Mouse (Mus musculus): ENCODE results near the gene Tubg2. TPM values are rescaled to one million over a fixed set of nuclear protein-coding genes. Genes with fewer than 3 reads are reported as not detected.

The Tubg2 gene
- polyA plus RNA-seq, 1 experiment from 2014 or later, result 43.0 TPM

GRCm38 (mm10) chr11:101194643-101195042, 38.9 kb downstream of the Tubg2 start:
- WGBS, result 92% methylated on average over 6 of the region's 6 CpGs
- peaks cover 14% of the 10 kb centered on the region for H3K36me3 ChIP-seq (ENCODE audit: control insufficient read depth, insufficient read depth)
- no peaks in the 10 kb centered on the region for H3K27me3 ChIP-seq (replicated peaks; ENCODE audit: control insufficient read depth, insufficient read depth, low read length)
- H3K4me1 ChIP-seq (replicated peaks; ENCODE audit: control insufficient read depth, insufficient read depth, low read length), result peaks cover 11% of the 10 kb centered on the region
- H3K9me3 ChIP-seq (ENCODE audit: control insufficient read depth, low read length), result no peaks in the 10 kb centered on the region
- no peak overlapping the region for H3K27ac ChIP-seq (ENCODE audit: low read length)
- ATAC-seq, result no peak
- H3K4me3 ChIP-seq (replicated peaks; ENCODE audit: low read length), result no peak overlapping the region
- H3K4me2 ChIP-seq (ENCODE audit: low read length), result no peak overlapping the region
- no peak overlapping the region for H3K9ac ChIP-seq (replicated peaks; ENCODE audit: low read depth, low read length)

- no peaks in the 10 kb centered on the region for H3K27me3 ChIP-seq (replicated peaks; ENCODE audit: control insufficient read depth, insufficient read depth, low read length)
- H3K36me3 ChIP-seq (ENCODE audit: control insufficient read depth, insufficient read depth), result peaks cover 14% of the 10 kb centered on the region
- 71% methylated on average over 1 of the region's 1 CpGs for WGBS
- H3K4me2 ChIP-seq (ENCODE audit: low read length), result no peak overlapping the region
- H3K27ac ChIP-seq (ENCODE audit: low read length), result no peak overlapping the region
- no peak overlapping the region for H3K9ac ChIP-seq (replicated peaks; ENCODE audit: low read depth, low read length)
- no peaks in the 10 kb centered on the region for H3K9me3 ChIP-seq (ENCODE audit: control insufficient read depth, low read length)
- H3K4me3 ChIP-seq (replicated peaks; ENCODE audit: low read length), result no peak overlapping the region
- H3K4me1 ChIP-seq (replicated peaks; ENCODE audit: control insufficient read depth, insufficient read depth, low read length), result peaks cover 7% of the 10 kb centered on the region
- ATAC-seq, result no peak
Measured at GRCm38 (mm10) chr11:101195101-101195500, 39.4 kb downstream of the Tubg2 start.

- ATAC-seq, result no peak
- Histone ChIP-seq H3K27ac (ENCODE audit: low read length) (no peak overlapping the region), H3K4me2 (ENCODE audit: low read length) (no peak overlapping the region), H3K27me3 (replicated peaks; ENCODE audit: control insufficient read depth, insufficient read depth, low read length) (no peaks in the 10 kb centered on the region), H3K9ac (replicated peaks; ENCODE audit: low read depth, low read length) (no peak overlapping the region), H3K4me3 (replicated peaks; ENCODE audit: low read length) (no peak overlapping the region), H3K36me3 (ENCODE audit: control insufficient read depth, insufficient read depth) (peaks cover 14% of the 10 kb centered on the region), H3K9me3 (ENCODE audit: control insufficient read depth, low read length) (no peaks in the 10 kb centered on the region), H3K4me1 (replicated peaks; ENCODE audit: control insufficient read depth, insufficient read depth, low read length) (0 out of 2 replicates have a peak, but pooled peaks cover 2% of the 10 kb centered on the region)
- 84% methylated on average over 8 of the region's 8 CpGs for WGBS
Measured at GRCm38 (mm10) chr11:101195571-101195970, 39.9 kb downstream of the Tubg2 start.

- no peak for ATAC-seq
- no peak overlapping the region for H3K4me2 ChIP-seq (ENCODE audit: low read length)
- H3K4me1 ChIP-seq (replicated peaks; ENCODE audit: control insufficient read depth, insufficient read depth, low read length), result no peaks in the 10 kb centered on the region
- H3K4me3 ChIP-seq (replicated peaks; ENCODE audit: low read length), result no peak overlapping the region
- no peaks in the 10 kb centered on the region for H3K9me3 ChIP-seq (ENCODE audit: control insufficient read depth, low read length)
- 96% methylated on average over 8 of the region's 8 CpGs for WGBS
- H3K9ac ChIP-seq (replicated peaks; ENCODE audit: low read depth, low read length), result no peak overlapping the region
- H3K27me3 ChIP-seq (replicated peaks; ENCODE audit: control insufficient read depth, insufficient read depth, low read length), result no peaks in the 10 kb centered on the region
- peaks cover 14% of the 10 kb centered on the region for H3K36me3 ChIP-seq (ENCODE audit: control insufficient read depth, insufficient read depth)
- H3K27ac ChIP-seq (ENCODE audit: low read length), result no peak overlapping the region
Measured at GRCm38 (mm10) chr11:101196175-101196574, 40.5 kb downstream of the Tubg2 start.

GRCm38 (mm10) chr11:101199555-101199954, 43.8 kb downstream of the Tubg2 start:
- 98% methylated on average over 3 of the region's 3 CpGs for WGBS
- H3K9me3 ChIP-seq (ENCODE audit: control insufficient read depth, low read length), result no peaks in the 10 kb centered on the region

GRCm38 (mm10) chr11:101200986-101201385, 45.3 kb downstream of the Tubg2 start:
- peak overlapping the region; percentile 7; the same call in 1 of the 2 replicates for H3K9ac ChIP-seq (replicated peaks; ENCODE audit: low read depth, low read length)
- ATAC-seq, result peak; percentile 62; the same call in 1 of the 2 replicates

More at GRCm38 (mm10) chr11:101199555-101199954, 43.8 kb downstream of the Tubg2 start:
- Histone ChIP-seq H3K27me3 (replicated peaks; ENCODE audit: control insufficient read depth, insufficient read depth, low read length) (no peaks in the 10 kb centered on the region), H3K9ac (replicated peaks; ENCODE audit: low read depth, low read length) (no peak overlapping the region), H3K4me2 (ENCODE audit: low read length) (no peak overlapping the region), H3K4me1 (replicated peaks; ENCODE audit: control insufficient read depth, insufficient read depth, low read length) (no peaks in the 10 kb centered on the region), H3K27ac (ENCODE audit: low read length) (no peak overlapping the region), H3K36me3 (ENCODE audit: control insufficient read depth, insufficient read depth) (peaks cover 17% of the 10 kb centered on the region), H3K4me3 (replicated peaks; ENCODE audit: low read length) (no peak overlapping the region)
- no peak for ATAC-seq

More at GRCm38 (mm10) chr11:101200986-101201385, 45.3 kb downstream of the Tubg2 start:
- Histone ChIP-seq H3K36me3 (ENCODE audit: control insufficient read depth, insufficient read depth) (peaks cover 17% of the 10 kb centered on the region), H3K4me1 (replicated peaks; ENCODE audit: control insufficient read depth, insufficient read depth, low read length) (no peaks in the 10 kb centered on the region), H3K27me3 (replicated peaks; ENCODE audit: control insufficient read depth, insufficient read depth, low read length) (no peaks in the 10 kb centered on the region), H3K9me3 (ENCODE audit: control insufficient read depth, low read length) (no peaks in the 10 kb centered on the region), H3K4me3 (replicated peaks; ENCODE audit: low read length) (no peak overlapping the region), H3K27ac (ENCODE audit: low read length) (no peak overlapping the region), H3K4me2 (ENCODE audit: low read length) (no peak overlapping the region)
- WGBS, result 12% methylated on average over 7 of the region's 7 CpGs

Small RNA genes lying within 50 kb of the gene (microRNA-seq; reads per million reads assigned to microRNA genes)
- not detected for gene Gm27626

Other genes starting within 250 kb of the Tubg2 start
- 30.6 and 31.5 TPM in 2 replicates for gene Stat3, start 216.4 kb upstream of the Tubg2 start, polyA plus RNA-seq (2015; fragmentation: Nextera tagmentation; extraction: Ambion mirVana)
- gene Cavin1, start 185.0 kb upstream of the Tubg2 start, polyA plus RNA-seq (2015; fragmentation: Nextera tagmentation; extraction: Ambion mirVana), result 33.6 and 45.4 TPM in 2 replicates
- gene Atp6v0a1, start 146.5 kb upstream of the Tubg2 start, polyA plus RNA-seq (2015; fragmentation: Nextera tagmentation; extraction: Ambion mirVana), result 90.6 and 111 TPM in 2 replicates
- 7.1 and 8.0 TPM in 2 replicates for gene Naglu, start 85.9 kb upstream of the Tubg2 start, polyA plus RNA-seq (2015; fragmentation: Nextera tagmentation; extraction: Ambion mirVana)
- gene Hsd17b1, start 77.5 kb upstream of the Tubg2 start, polyA plus RNA-seq (2015; fragmentation: Nextera tagmentation; extraction: Ambion mirVana), result 0.25 and 0.30 TPM in 2 replicates
- 45.9 and 48.1 TPM in 2 replicates for gene Coasy, start 73.3 kb upstream of the Tubg2 start, polyA plus RNA-seq (2015; fragmentation: Nextera tagmentation; extraction: Ambion mirVana)
- 94.6 and 102 TPM in 2 replicates for gene Mlx, start 68.6 kb upstream of the Tubg2 start, polyA plus RNA-seq (2015; fragmentation: Nextera tagmentation; extraction: Ambion mirVana)
- gene Psmc3ip, start 60.5 kb upstream of the Tubg2 start, polyA plus RNA-seq (2015; fragmentation: Nextera tagmentation; extraction: Ambion mirVana), result 37.3 and 43.6 TPM in 2 replicates
- 24.5 and 25.2 TPM in 2 replicates for gene Retreg3, start 36.0 kb upstream of the Tubg2 start, polyA plus RNA-seq (2015; fragmentation: Nextera tagmentation; extraction: Ambion mirVana)
- 90.7 and 93.0 TPM in 2 replicates for gene Tubg1, start 36.0 kb upstream of the Tubg2 start, polyA plus RNA-seq (2015; fragmentation: Nextera tagmentation; extraction: Ambion mirVana)
- gene Cntnap1, start 14.6 kb downstream of the Tubg2 start, polyA plus RNA-seq (2015; fragmentation: Nextera tagmentation; extraction: Ambion mirVana), result 0.77 and 1.5 TPM in 2 replicates
- 4.8 and 5.8 TPM in 2 replicates for gene Plekhh3, start 15.4 kb downstream of the Tubg2 start, polyA plus RNA-seq (2015; fragmentation: Nextera tagmentation; extraction: Ambion mirVana)
- gene Ccr10, start 19.5 kb downstream of the Tubg2 start, polyA plus RNA-seq (2015; fragmentation: Nextera tagmentation; extraction: Ambion mirVana), result 0.14 TPM in 1 of 2 replicates, not detected in the other
- gene Ezh1, start 70.6 kb downstream of the Tubg2 start, polyA plus RNA-seq (2015; fragmentation: Nextera tagmentation; extraction: Ambion mirVana), result 24.8 and 27.0 TPM in 2 replicates
- 67.4 and 72.0 TPM in 2 replicates for gene Ramp2, start 90.1 kb downstream of the Tubg2 start, polyA plus RNA-seq (2015; fragmentation: Nextera tagmentation; extraction: Ambion mirVana)
- 91.1 and 93.3 TPM in 2 replicates for gene Vps25, start 97.8 kb downstream of the Tubg2 start, polyA plus RNA-seq (2015; fragmentation: Nextera tagmentation; extraction: Ambion mirVana)
- gene Wnk4, start 104.7 kb downstream of the Tubg2 start, polyA plus RNA-seq (2015; fragmentation: Nextera tagmentation; extraction: Ambion mirVana), result 5.8 and 6.2 TPM in 2 replicates
- 0.91 TPM in 2 replicates for gene Cntd1, start 123.1 kb downstream of the Tubg2 start, polyA plus RNA-seq (2015; fragmentation: Nextera tagmentation; extraction: Ambion mirVana)
- 191 and 197 TPM in 2 replicates for gene Coa3, start 123.2 kb downstream of the Tubg2 start, polyA plus RNA-seq (2015; fragmentation: Nextera tagmentation; extraction: Ambion mirVana)
- gene Becn1, start 146.4 kb downstream of the Tubg2 start, polyA plus RNA-seq (2015; fragmentation: Nextera tagmentation; extraction: Ambion mirVana), result 191 and 203 TPM in 2 replicates
- gene Psme3, start 160.3 kb downstream of the Tubg2 start, polyA plus RNA-seq (2015; fragmentation: Nextera tagmentation; extraction: Ambion mirVana), result 127 and 137 TPM in 2 replicates
- 1.9 and 3.2 TPM in 2 replicates for gene Aoc2, start 169.2 kb downstream of the Tubg2 start, polyA plus RNA-seq (2015; fragmentation: Nextera tagmentation; extraction: Ambion mirVana)
- gene Aoc3, start 174.7 kb downstream of the Tubg2 start, polyA plus RNA-seq (2015; fragmentation: Nextera tagmentation; extraction: Ambion mirVana), result 0.09 and 0.10 TPM in 2 replicates
- gene G6pc, start 211.7 kb downstream of the Tubg2 start, polyA plus RNA-seq (2015; fragmentation: Nextera tagmentation; extraction: Ambion mirVana), result not detected in 2 replicates

Data from forebrain, embryonic 16.5 days (tissue).